Mouse (Mus musculus) layer of hippocampus, postnatal 25 days (tissue): ENCODE measurements at regions not wholly inside any gene's neighbourhood (a gene's known extent, or its start where the extent isn't known, plus 50 kb on each side); places are given as distances from the start of the nearest gene placed in this dataset.
A peak's percentile ranks its signal among the peaks of the same experiment; 100 is the strongest.
"Not testable (repeated sequence)": the region's sequence is repeated elsewhere in the genome, so short reads cannot be mapped to it uniquely, and the experiment has no call there.

ENCODE experiments used
- DNase-seq, 2 experiments: peaks; one replicate each; pipeline ENCODE4 v3.0.0; 2022; ENCODE audit warnings: mixed read lengths in 2 of 2, low spot score in 1 of 2; ENCODE audit errors: extremely low spot score in 1 of 2

DNA sequence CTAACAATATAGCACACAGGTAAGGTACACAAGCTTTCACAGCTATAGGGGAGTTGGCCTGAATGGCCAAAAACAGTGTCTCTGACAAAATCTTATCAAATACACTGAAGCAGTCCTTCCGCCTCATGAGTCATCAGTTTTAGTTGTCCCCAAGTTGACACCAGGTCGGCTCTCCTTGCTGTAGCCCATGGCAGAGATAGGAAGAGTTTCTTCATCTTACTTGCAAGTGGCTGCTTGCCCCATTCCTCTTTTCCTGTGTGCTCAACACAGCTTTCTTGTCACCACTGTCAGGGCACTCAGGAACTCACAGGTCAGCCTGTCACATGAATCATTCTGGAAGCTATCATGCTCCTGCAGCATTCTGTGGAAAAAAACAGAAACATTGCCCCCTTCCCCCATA is 77.1 kb downstream of the Olfr721-ps1 start:
- not testable (repeated sequence) for DNase-seq

DNA sequence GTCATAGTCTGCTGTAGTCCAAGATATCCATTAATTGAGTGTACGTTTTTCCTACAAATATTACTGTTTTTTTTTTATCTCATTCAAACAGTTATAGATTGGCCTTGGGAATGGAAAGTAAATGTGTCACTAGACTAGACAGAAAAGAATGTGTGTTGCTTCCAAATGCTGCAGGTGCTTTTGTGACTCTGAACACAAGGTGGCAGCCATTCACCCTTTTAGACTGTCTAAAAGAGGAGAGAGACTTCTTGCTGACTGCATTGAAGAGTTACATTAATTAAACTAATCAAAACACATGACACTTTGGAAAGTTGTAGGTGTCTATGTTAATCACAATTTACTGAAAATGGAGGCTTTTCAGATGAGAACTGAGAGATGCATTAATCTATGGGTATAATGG is 80.7 kb downstream of the Olfr721-ps1 start:
- peak in 1 of 2 experiments; percentile 33 for DNase-seq

DNA sequence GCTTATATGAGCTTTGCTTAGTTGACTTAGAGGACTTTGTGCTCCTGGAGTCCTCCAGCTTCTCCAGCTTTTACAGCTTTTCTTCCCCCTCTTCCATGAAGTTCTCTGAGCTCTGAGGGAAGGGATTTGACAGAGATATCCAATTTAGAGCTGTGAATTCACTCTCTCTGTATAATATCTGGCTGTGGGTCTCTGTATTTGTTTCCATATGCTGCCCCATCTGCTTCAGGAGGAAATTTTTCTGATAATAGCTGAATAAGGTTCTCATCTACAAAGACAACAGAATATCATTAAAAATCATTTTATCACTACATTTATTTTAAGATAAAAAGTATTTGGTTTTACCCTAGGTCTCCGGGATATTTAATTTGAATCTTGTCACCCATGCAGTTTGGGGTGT is 85.3 kb downstream of the Olfr721-ps1 start:
- DNase-seq: no peak

DNA sequence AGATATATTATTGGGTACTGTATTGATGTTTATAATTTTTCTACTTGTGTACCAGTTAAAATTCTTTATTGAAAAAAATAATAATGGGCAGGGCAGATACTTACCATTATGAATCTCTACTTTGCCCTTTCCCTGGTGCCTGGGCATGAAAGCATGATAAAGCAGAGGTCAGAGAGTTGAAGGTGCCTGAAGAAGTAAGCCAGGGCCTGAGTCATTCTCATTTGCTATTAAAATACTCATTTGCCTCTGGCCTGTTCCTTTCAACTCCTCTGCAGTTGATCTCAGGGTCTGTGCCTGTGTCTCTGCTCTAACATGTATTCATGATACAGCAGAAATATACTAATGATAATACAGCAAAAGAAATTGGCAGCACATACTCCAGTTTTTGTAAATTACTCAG is 89.4 kb downstream of the Olfr721-ps1 start:
- no peak for DNase-seq

DNA sequence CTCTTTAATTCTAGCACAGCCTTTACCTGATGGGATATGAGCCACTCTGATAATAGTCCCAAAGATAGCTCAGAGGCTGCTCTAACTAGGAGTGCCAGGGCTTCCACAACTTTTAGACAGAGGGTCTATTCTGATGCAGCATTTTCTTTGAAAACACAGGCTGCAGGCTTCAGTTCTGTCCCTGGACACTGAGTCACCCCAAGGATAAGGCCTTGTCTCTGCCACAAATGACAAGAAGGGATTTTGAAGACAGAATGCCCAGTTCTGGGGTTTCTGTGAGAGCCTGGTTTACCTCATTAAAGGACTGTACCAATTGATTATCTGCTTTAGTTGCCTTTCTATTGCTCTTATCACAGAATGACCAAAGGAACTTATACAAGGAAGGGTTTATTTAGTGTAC is 90.9 kb downstream of the Olfr721-ps1 start:
- DNase-seq: no peak

DNA sequence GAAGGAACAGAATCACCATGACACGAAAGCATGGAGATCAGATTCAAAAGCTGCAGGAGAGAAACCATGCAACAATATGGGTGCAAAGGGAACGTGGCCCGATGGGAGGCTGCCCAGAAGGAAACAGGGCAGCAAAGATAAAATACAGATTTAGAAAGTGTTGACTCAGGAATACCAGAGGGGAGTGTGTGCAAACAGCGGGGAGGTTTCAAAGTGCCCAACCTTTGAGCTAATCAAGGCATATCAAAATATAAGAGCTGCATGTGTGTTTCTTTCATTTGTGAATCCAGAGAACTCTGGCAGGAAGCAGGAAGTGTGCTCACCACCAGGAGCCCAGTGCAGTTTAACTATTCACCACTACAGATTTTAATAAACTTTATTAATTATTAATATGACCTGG is 110.8 kb downstream of the Olfr721-ps1 start:
- no peak for DNase-seq

DNA sequence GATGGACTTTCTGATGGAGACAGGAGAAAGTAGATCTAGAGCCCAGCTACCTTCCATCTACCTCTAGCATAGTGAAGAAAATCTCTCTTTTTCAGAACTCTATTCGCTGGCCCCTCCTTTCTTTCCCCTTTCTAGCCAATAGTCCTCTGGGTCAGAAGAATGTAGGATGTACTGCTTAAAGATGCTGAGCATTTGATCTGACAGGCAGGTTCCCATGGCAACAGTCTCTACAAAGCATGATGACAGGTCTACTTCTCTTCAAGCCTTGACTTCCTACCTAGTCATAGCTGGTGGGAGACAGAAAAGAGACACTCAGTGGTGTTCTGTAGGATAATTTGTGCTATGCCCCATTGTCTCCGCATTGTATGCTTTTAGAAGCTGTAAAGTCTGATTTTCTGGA is 112.0 kb downstream of the Olfr721-ps1 start:
- DNase-seq: no peak

DNA sequence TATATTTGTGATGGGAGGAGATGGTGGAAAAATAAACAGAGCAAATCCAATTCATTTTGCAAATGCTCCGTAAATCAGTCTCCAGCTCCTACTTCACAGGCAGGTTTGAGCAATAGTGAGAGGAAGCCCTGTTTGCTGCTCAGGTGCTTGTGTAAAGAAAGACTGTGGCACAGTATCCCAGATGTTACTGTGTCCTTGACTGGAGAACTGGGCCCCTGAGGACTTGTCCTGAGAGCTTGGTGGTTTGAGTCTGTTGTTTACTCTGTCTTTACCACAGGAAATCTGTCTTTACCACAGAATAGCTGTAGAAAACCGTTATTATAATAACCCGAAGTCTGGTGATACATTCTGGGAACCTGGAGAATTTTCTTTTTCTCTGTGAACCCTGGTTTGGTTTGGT is 112.4 kb downstream of the Olfr721-ps1 start:
- DNase-seq: no peak

DNA sequence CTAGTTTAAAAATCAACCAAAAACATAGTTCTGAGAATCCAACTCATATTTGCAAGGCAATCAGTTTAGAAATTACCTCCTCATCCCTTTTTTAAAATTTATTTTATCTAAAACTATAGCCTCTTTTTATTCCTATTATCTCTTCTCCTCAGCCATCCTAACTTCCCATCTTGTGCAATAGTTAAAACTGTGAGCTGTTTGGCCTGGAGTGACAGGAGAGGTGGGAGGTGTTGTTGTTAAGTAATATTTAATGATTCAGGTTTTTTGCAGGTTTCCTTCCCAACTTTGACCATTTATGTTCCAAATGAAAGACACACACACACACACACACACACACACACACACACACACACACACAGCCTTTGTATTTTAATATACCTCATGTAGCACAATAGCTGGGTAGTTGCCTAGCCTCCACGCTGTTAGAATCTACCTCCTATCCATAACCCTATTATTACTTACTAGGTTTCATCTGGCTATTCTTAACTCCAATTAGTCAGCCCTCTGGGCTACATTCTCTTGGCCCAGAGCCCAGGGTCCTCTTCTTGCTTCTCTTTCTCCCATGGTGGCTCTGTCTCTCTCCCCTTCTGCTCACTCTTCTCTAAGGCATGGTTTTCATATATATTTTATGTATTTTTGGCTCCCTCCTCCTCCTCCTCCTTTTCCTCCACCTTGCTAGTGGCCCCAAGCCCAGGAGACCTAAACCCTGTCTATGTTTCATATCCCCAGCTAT is 113.5 kb downstream of the Olfr721-ps1 start:
- DNase-seq: no peak

DNA sequence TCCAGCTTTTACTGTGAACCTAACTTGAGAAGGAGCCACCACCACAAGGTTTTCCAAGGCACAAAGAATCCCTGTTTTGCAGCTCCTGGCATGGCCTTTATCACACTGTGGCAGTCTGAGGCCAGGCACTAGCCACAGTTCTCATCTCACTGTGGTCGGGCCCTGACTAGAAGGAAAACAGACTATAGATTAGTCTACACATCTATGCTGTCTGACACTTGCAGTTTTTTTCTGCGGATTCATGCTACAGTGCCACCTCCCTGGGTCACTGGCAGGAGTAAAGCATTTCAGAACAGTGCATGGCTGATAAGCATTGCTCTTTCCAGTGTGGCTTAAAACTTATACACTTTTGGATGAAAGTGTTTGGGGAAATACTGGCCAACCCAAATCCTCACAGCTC is 114.3 kb downstream of the Olfr721-ps1 start:
- no peak for DNase-seq

DNA sequence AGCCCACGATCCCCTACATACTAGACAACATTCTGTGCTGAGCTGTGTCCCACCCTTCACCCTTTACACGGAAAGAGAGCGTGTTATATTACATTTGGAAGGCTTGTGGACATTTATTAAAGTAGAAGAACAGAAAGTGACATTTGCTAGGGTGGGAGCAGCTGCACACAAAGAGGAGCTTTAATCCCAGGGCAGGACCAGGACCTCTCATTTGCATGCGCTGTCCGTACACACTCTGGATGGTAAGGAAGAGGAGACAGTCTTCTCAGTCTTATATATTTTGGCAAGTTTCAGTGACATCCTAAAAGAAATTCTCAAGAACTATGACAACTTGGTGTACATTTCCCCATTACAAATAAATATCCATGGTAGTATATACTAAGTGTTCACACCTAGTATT is 114.8 kb downstream of the Olfr721-ps1 start:
- no peak for DNase-seq

DNA sequence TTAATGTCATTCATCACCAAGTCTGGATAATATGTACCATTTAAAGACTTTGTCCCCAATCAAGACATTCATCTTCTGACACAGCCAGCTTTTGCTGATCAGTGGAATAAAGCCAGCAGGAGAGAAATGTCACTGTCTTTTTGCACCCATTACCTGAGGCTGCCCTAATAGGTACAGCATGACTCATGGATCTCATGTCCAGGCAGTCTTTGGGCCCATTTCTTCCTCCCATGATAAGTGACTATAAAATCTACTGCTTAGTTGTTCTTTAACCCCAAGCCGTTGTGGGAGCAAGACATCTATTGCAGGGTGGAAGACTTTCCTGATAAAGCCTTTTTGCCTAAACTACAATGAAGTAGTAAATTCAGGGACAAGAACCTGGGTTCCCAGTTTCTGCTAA is 116.9 kb downstream of the Olfr721-ps1 start:
- no peak for DNase-seq

DNA sequence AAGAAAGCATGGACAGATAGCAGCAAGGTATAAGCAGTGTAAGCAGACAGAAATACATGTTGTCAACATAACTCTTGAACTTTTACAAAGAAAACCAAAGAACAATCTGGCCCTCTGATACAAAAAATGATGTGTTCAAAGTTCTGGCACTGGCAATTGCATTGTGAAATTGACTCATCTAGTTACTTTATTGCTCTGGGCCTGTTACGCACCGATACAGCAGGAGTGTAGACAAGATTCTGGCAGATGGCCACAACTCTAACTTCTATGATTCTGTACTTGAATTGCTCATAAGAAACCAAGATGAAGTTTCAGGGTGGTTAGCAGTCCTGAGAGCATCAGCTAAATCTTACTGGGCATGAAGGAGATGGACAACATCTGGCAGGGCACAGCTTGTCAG is 117.7 kb downstream of the Olfr721-ps1 start:
- no peak for DNase-seq

DNA sequence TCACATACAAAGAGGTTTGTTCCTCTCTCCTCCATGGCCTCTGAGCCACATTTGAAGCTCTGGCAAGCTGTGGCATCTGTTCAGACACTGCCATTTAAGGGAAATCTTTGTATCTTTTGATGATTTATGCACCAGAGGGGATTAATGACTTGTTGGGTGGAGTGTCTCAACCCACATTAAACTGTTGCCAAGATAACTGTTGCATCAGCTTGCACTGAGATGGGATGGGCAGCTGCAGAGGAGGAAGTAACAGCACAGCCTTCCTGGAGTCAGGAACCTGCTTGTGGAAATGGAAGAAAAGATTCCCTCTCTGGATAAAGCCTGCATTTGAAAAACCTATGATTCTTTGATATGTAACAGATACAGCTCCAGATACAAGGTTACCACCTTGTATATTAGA is 119.1 kb downstream of the Olfr721-ps1 start:
- no peak for DNase-seq

DNA sequence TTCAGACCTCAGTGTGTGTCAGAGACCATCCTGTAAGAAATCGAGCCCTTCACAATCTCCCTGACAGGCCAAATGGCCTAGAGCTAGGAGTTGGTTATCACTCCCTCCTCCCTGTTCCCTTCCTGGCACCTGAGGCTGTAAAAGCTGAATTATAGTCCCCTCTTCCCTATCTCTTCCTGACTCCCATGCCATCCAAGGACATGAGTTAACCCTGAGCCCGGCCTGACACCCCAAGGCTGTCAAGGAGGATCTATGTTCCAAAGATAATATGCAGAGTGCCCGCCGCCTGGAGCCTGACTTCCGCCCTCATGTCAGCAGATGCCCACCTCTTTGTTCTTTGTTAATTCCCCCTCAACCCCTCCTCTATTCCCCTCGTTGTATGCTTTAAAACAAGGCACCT is 120.2 kb downstream of the Olfr721-ps1 start:
- DNase-seq: not testable (repeated sequence)

DNA sequence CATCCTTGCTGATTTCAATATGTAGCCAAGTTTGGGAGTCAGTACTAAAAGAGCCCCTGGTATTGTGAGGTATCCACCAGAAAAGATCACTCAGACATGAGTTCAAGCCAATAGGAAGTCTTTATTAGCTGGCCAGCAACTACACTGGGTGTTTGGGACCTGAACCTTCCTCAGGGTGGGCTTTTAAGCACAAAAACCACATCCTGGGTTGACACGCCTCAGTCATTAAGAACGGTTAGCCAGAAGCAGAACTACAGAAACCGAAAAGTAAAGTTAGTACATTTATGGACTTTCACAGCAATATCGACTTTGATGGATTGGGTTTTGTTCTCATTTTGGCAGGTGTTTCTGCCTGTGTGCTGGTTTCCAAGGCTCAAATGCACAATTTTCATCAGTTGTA is 124.1 kb downstream of the Olfr721-ps1 start:
- no peak for DNase-seq

DNA sequence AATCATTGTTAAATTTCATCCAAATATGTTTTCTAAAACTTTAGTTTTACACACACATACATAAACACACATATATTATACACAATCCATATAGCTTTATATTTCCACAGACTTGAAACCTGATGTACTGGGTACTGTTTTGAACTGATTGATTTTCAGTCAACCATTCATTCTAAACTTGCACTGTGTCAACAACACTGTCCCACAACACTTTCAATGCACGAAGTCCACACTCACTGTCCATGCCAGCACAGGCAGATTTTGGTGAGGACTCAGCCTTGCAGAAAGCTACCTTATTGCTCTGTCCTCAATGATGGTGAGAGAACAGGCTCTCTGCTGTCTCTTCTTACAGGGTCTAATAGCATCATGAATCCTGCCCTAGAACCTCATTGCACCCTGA is 127.3 kb downstream of the Olfr721-ps1 start:
- no peak for DNase-seq

DNA sequence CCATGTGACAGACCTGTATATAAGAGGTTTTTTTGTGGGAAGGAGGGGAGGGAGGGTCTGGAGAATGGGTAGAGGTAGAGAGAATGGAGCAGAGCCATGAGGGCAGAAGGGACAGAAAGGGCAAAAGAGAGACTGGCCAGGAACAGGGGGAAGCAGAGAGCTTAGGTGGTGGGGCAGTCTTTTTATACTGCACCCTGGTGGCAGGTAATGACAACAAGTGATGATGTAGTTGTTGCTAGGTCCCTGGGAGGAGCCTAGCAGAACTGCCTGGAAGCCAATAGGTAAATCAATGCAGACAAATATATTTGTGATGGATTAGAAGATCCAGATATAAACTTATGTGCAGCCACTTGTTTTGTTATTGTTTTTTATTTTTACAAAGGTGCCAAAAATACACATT is 140.1 kb downstream of the Olfr721-ps1 start:
- no peak for DNase-seq

DNA sequence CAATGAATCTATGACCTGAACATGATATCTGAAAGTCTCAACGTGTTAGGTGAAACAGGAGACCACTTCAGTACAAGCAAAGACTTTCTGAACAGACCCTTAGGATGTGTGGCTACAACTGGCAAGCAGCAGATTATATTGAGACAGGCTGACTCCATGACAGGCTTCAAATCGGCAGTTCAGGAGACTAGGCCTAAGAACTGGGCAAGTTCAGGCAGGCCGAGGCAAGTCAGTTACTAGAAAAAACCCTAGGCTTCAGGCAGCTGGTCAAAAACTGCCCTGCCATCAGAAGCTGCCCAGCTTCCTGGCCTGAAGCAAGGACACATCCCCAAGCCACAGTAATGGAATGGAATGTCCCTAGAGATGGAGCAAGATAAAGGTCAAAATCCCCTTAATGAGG is 140.6 kb downstream of the Olfr721-ps1 start:
- no peak for DNase-seq

DNA sequence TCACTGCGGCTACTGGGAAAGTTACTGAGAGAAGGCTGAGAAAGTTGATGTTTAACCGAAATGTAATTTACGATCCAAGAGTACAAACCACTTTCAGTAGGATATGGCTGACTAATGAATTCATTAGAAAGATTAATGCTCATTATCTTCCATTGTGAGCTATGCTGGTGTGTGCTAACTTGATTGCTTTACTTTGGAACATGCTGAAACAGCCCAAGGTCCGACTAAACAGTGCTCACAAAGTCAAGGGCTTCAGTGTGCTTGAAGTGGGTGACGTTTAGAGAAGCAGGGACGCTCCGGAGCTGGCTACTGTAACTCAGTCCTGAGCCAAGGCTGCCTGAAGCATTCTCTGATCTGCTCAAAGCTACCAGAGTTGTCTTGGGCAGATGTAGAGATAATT is 143.1 kb downstream of the Olfr721-ps1 start:
- no peak for DNase-seq

DNA sequence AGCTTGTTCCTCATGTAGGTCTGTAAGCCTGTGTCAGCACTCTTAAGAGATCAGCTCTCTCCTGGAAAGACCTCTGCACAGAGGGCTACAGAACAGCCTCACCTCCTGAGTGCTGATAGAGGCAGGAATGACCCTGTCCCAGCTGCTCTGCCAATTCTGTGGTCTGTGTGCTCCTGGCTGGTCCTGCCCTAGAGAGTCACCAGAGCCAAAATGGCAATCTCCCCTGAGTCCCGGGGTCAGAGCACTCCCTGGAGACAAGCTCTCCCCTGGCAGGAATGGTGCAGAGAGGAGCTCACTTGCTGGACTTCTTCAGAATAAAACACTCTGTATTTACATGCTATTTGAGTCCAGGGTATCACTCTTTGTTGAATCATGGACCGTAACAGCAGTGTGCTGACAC is 149.9 kb upstream of the Slc4a7 start:
- no peak for DNase-seq

DNA sequence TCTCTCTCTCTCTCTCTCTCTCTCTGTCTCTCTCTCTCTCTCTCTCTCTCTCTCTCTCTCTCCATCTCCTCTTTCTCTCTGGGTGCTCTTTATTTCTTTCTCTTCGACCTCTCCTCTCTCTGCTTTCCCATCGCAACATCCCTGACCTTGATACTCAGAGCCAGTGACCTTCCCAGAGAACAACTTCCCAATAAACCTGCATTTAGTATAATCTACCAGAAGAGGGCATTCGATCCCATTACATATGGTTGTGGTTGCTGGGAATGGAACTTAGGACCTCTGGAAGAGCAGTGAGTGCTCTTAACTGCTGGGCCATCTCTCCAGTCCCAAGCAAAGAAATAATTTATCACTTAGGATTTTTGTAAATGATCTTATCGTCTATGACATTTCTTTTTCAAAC is 127.2 kb upstream of the Slc4a7 start:
- DNase-seq: no peak

DNA sequence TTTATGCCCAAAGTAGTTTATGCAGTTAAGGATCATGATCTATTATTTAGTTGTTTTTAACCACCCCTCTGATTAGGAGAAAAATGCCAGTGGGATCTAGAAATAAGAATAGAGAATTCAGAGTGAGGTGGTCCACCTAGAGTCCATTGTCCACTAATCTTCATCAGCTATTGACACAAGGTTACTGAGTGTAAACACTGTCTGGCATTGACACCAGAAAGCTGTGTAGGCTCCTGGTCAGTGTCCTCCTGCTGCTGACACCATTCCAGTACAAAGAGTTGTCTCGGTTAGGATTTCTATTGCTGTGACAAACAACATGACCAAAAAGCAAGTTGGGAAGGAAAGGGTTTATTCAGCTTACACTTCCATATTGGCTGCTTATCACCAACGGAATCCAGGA is 110.1 kb upstream of the Slc4a7 start:
- no peak for DNase-seq
